Mouse (Mus musculus) lung, postnatal 0 days (tissue): Measurements from ENCODE around the gene Nrp2. TPM values are rescaled to one million over a fixed set of nuclear protein-coding genes. Genes with fewer than 3 reads are reported as not detected.

Source experiments
- ATAC-seq: fragments of 200-750 bp; cut with Nextera tagmentation; 2 replicates; pipeline ENCODE4 v1.8.0; 2017; ENCODE audit warnings: moderate library complexity
- DNase-seq: peaks from one replicate; pipeline ENCODE4 v3.0.0-alpha.2; 2016; ENCODE audit warnings: low spot score
- H3K27ac ChIP-seq: fragments of 300-500 bp; sonication (generic); 2 replicates; pipeline ENCODE4 v1.5.1; 2014; ENCODE audit warnings: antibody characterized with exemption, mild to moderate bottlenecking, low read length, mixed read lengths
- H3K27me3 ChIP-seq: fragments of 300-500 bp; sonication (generic); replicated peaks from 2 replicates; pipeline ENCODE4 v1.6.1; 2014; ENCODE audit warnings: low read length, mixed read lengths; ENCODE audit not compliant: insufficient read depth
- H3K36me3 ChIP-seq: fragments of 300-500 bp; sonication (generic); 2 replicates; pipeline ENCODE4 v1.6.1; 2014; ENCODE audit warnings: low read length, mixed read lengths; ENCODE audit not compliant: insufficient read depth
- H3K4me1 ChIP-seq: fragments of 300-500 bp; sonication (generic); 2 replicates; pipeline ENCODE4 v1.6.1; 2014; ENCODE audit warnings: antibody characterized with exemption, low read depth, low read length, mixed read lengths; ENCODE audit not compliant: insufficient read depth
- H3K4me2 ChIP-seq: fragments of 300-500 bp; sonication (generic); replicated peaks from 2 replicates; pipeline ENCODE4 v1.6.1; 2014; ENCODE audit warnings: low read depth, mild to moderate bottlenecking, low read length, moderate library complexity, mixed read lengths
- H3K4me3 ChIP-seq: fragments of 300-500 bp; sonication (generic); 2 replicates; pipeline ENCODE4 v1.5.1; 2014; ENCODE audit warnings: low read depth, low read length
- H3K9ac ChIP-seq: fragments of 300-500 bp; sonication (generic); replicated peaks from 2 replicates; pipeline ENCODE4 v1.6.1; 2014; ENCODE audit warnings: low read depth, mild to moderate bottlenecking
- H3K9me3 ChIP-seq: fragments of 300-500 bp; sonication (generic); 2 replicates; pipeline ENCODE4 v1.6.1; 2016; ENCODE audit warnings: low read length, mixed read lengths
- CTCF ChIP-seq: IDR thresholded peaks from 2 replicates; pipeline ENCODE4 v1.5.1; 2016; ENCODE audit warnings: antibody characterized with exemption, mild to moderate bottlenecking
- EP300 ChIP-seq: IDR thresholded peaks from 2 replicates; pipeline ENCODE4 v1.6.1; 2016; ENCODE audit warnings: antibody characterized with exemption, mild to moderate bottlenecking, control low read depth
- WGBS: fragments of 180-500 bp; shearing (Covaris S2); extraction: QIAGEN DNeasy Blood & Tissue Kit; methylation state at CpG from one replicate; pipeline ENCODE4 v1.1.7; 2014; 5-methylcytosine and 5-hydroxymethylcytosine counted together
- polyA plus RNA-seq: library from polyadenylated mRNA; unstranded; fragments of >200 nt; fragmentation: Nextera tagmentation; extraction: Ambion mirVana; gene quantifications from 2 replicates; pipeline ENCODE4 v1.2.1, GENCODE M21; 2015

The Nrp2 gene
- polyA plus RNA-seq, 1 experiment from 2014 or later: 14.0 TPM

DNA sequence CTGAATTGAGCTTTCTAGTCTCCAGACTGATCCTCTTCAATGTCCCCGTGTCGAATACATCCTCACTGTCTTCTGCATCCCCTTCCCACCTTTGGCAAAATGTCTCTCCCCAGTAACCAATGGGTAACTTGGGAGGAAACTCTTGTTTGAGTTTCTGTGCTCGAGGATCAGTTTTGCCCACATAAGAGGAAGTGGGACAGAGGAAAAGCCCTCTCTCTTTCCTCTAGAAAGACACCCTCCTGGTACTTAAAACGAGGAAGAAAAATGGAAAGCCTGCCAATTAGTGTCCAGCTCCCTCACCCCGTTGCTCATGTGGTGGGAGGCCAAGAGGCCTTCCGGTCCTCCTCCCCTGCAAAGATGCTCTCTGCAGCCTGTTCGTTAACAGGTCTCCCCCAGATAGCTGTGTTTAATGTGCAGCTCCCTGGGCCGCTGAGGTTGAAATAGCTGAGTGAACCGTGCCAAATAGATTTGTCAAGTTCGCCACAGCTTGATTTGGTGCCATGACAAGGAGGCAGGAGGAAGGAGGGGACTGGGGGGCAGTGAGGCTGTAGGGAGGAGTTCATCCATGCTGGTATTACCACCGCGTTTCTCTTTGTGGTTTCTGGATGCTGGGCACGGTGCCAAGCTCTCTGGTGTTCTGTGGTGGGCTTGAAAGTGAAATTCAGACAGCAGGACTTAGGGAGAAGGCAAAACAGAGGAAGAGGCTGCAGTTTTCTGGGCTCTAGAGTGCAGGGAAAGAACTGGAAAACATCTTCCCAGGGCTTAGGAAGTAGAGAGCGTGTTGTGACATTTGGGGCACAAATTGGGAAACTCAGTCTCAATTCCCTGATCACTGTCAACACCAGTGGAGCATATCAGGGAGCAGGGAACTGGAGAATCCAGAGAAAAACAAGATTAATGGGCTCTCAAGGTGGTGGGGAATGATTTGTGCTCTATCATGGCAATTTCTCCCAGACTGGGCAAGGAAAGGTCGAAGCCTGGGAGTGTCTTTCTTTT is 48.2 kb downstream of the Nrp2 start:
- Histone ChIP-seq H3K9ac (no peak overlapping the region), H3K27me3 (no peaks in the 10 kb centered on the region), H3K4me1 (no peaks in the 10 kb centered on the region; the same call in 1 of the 2 replicates), H3K4me2 (no peak overlapping the region), H3K4me3 (no peak overlapping the region), H3K9me3 (no peaks in the 10 kb centered on the region), H3K36me3 (peaks cover 12% of the 10 kb centered on the region), H3K27ac (no peak overlapping the region; the same call in 1 of the 2 replicates)
- peak; percentile 48 for DNase-seq
- no peak for TF ChIP-seq CTCF
- no peak for TF ChIP-seq EP300
- WGBS: 28% methylated on average over 15 of the region's 15 CpGs
- ATAC-seq: peak; percentile 44

DNA sequence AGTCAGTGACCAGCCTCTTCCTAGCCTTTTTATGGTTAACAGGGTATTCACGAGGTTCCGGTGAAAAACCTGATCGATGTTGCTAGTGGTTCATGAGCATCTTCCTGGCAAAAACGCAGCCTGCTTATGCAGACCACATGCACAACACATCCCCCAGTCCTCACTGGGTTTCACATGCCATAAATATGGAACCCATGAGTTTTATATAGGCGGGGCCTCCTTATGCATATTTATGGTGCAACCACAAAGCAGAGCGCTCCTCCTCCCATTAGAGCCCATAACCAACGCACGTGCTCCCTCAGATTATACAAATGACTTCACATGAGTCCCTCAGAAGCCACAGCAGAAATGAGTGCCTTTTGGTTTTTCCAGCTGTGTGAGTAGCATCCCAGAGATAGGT is 49.0 kb downstream of the Nrp2 start:
- 82% methylated on average over 8 of the region's 8 CpGs for WGBS
- DNase-seq: no peak
- Histone ChIP-seq H3K27ac (no peak overlapping the region), H3K36me3 (peaks cover 7% of the 10 kb centered on the region; the same call in 1 of the 2 replicates), H3K9ac (no peak overlapping the region), H3K4me2 (no peak overlapping the region), H3K27me3 (no peaks in the 10 kb centered on the region), H3K4me3 (no peak overlapping the region), H3K4me1 (no peaks in the 10 kb centered on the region; the same call in 1 of the 2 replicates), H3K9me3 (no peaks in the 10 kb centered on the region)
- TF ChIP-seq EP300: no peak
- no peak for TF ChIP-seq CTCF
- ATAC-seq: no peak

DNA sequence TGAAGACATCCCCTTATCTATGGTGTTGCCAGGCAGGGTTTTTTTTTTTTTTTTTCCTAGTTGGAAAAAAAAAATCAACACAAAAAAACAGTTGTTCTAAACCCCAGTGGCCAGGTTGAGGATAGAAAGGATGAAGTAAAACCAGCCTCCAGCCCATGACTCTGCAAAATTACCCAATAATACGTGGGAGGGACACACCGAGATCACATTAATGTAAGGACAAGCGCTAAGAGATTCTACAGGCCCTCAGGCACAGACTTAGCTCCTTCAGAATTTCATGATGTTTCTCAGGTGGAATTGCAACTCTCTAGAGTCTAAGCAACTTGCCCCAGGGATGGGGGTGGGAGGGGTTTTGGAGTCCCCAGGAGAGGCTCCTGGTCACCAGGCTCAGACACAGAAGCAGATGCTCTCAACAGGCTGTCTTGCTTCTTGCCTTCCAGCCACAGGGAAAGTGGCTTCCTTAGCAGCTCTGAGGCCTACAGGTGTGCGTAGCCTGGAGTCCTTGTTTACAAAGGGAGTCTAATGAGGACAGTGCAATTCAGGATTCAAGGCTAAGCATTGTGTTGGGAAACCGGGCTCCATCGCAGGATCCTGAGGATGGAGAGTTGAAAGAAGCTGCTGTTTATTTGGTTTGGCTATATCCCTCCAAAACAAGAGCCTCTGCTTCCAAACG is 49.7 kb downstream of the Nrp2 start:
- no peak overlapping the region for H3K4me2 ChIP-seq
- WGBS: 64% methylated on average over 7 of the region's 7 CpGs
- no peak for ATAC-seq

DNA sequence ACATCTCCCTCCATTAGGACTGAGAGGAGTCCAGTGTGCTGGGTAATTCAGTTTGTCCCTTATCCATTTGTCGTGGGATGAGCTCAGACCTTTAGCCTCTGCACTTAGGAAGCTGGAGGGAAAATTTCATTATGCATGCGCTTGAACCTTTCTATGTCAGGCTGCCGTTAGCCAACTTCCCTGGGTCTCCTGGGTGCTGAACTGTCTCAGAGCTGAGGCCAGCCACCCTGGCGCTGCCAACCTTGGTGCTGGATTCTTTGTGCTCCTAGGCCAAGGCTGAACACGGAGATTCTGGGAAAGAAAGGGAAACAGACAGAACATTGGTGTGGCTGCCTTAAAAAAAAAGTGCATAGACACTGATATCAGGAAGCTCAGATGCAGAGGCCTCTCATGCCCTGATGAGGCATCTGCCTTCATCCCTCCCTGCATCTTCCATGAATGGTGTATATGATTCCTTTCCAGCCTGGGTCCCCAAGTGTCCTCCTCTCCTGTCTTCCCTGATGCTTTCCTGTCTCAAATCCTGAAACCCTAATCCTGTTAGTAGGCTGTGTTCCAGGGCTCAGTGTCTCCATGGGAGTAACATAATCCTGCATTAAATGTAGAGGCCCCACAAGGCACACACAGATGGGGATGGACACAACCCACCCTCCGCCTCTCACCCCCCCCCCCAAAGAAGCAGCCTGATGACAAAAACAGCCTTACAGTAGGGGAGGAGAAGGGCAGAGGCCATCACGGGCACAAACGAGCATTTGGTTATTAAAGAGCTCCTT is 51.2 kb downstream of the Nrp2 start:
- Histone ChIP-seq H3K36me3 (no peaks in the 10 kb centered on the region), H3K9ac (no peak overlapping the region), H3K27me3 (no peaks in the 10 kb centered on the region), H3K9me3 (no peaks in the 10 kb centered on the region), H3K4me2 (no peak overlapping the region), H3K4me3 (no peak overlapping the region), H3K4me1 (no peaks in the 10 kb centered on the region; the same call in 1 of the 2 replicates), H3K27ac (no peak overlapping the region)
- TF ChIP-seq EP300: no peak
- TF ChIP-seq CTCF: no peak
- ATAC-seq (no peak), DNase-seq (no peak)
- WGBS: 77% methylated on average over 8 of the region's 8 CpGs

More for the DNA sequence above, 49.7 kb downstream of the Nrp2 start:
- H3K27ac ChIP-seq: no peak overlapping the region
- no peaks in the 10 kb centered on the region for H3K9me3 ChIP-seq
- H3K27me3 ChIP-seq: no peaks in the 10 kb centered on the region
- no peak for DNase-seq
- H3K4me3 ChIP-seq: no peak overlapping the region
- H3K9ac ChIP-seq: no peak overlapping the region
- no peaks in the 10 kb centered on the region; the same call in 1 of the 2 replicates for H3K4me1 ChIP-seq
- TF ChIP-seq EP300: no peak
- no peak for TF ChIP-seq CTCF
- H3K36me3 ChIP-seq: peaks cover 6% of the 10 kb centered on the region; the same call in 1 of the 2 replicates

DNA sequence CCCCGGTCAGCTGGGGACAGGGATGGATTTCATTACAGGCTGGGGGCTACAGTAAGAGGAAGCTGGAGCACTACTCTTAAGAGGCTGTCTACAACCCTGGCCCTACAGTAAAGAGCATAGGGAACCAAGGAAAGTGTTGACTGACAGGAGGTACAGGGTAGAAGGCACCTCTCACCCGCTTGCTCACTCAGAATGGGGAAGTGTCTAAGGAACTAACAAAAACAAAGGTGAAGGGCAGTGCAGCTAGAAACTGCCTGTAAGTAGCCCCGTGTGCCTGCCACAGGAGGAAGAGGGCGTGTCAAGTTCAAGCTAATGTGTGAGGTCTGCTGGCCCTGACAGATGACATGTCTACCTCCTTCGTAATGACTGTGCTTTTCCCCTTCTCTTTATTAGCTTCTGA is 57.0 kb downstream of the Nrp2 start:
- DNase-seq (peak; percentile 60), ATAC-seq (peak; percentile 70)
- Histone ChIP-seq H3K4me3 (no peak overlapping the region), H3K4me2 (no peak overlapping the region), H3K36me3 (peaks cover 24% of the 10 kb centered on the region), H3K9ac (no peak overlapping the region), H3K9me3 (no peaks in the 10 kb centered on the region), H3K27ac (no peak overlapping the region), H3K4me1 (peaks cover 4% of the 10 kb centered on the region; the same call in 1 of the 2 replicates), H3K27me3 (no peaks in the 10 kb centered on the region)
- 21% methylated on average over 5 of the region's 5 CpGs for WGBS
- TF ChIP-seq EP300 (no peak), CTCF (no peak)
